In genomic region chr15:97863494-97863881, GRCm38 (mm10) we compare ENCODE assay signal across 8 mouse cellular contexts. TPM values are rescaled to one million over a fixed set of nuclear protein-coding genes. Genes with fewer than 3 reads are reported as not detected.
DNase-seq lines count a peak whose midpoint lies in the region; ATAC-seq and TF ChIP-seq lines count a peak whose summit lies in the region.

No protein-coding gene starts in this region.

- intact Hi-C loops in heart, postnatal 14 days (cut with DNase I) = no loop called here

- peaks cover 13% of the 10 kb centered on the region for H3K9me3 ChIP-seq in heart, embryonic 13.5 days
- peaks cover 3% of the 10 kb centered on the region; the same call in 1 of the 2 replicates for H3K9me3 ChIP-seq in intestine, embryonic 15.5 days

- no peak for DNase-seq in heart, postnatal 14 days
- peak; percentile 42 for DNase-seq in ZHBTc4 (ENCODE audit: low read depth, low spot score)
- DNase-seq in layer of hippocampus, postnatal 10 days (ENCODE audit: low spot score in 2 of 2) = peak; percentile 46 to 56
- no peak for DNase-seq in adrenal gland, adult 8-10 months
- DNase-seq in embryo, embryonic 10.5 days (ENCODE audit: low spot score) = no peak

- TF ChIP-seq CTCF in olfactory bulb, adult 2 months (IDR thresholded peaks at IDR 0.05; ENCODE audit: insufficient read depth, low read depth, low read length) = no peak

- H3K27ac ChIP-seq in heart, embryonic 13.5 days (replicated peaks) = no peak overlapping the region
- H3K27ac ChIP-seq in olfactory bulb, adult 2 months (ENCODE audit: insufficient read depth, low read depth, low read length) = no peak overlapping the region
- H3K27ac ChIP-seq in intestine, embryonic 15.5 days = no peak overlapping the region

- H3K4me2 ChIP-seq in heart, embryonic 13.5 days = peak overlapping the region; percentile 21; the same call in 1 of the 2 replicates
- no peak overlapping the region for H3K4me2 ChIP-seq in intestine, embryonic 15.5 days (replicated peaks)

- no peak for TF ChIP-seq POLR2A in olfactory bulb, adult 2 months (IDR thresholded peaks at IDR 0.05; ENCODE audit: insufficient read depth, low read depth, low read length)

- H3K4me3 ChIP-seq in heart, embryonic 13.5 days = no peak overlapping the region
- peak overlapping the region; percentile 23; the same call in 1 of the 2 replicates for H3K4me3 ChIP-seq in olfactory bulb, adult 2 months (ENCODE audit: insufficient read depth, low read depth, low read length)
- no peak overlapping the region for H3K4me3 ChIP-seq in intestine, embryonic 15.5 days (replicated peaks)

- no peaks in the 10 kb centered on the region for H3K36me3 ChIP-seq in heart, embryonic 13.5 days
- H3K36me3 ChIP-seq in intestine, embryonic 15.5 days = no peaks in the 10 kb centered on the region

- peaks cover 29% of the 10 kb centered on the region for H3K4me1 ChIP-seq in heart, embryonic 13.5 days
- peaks cover 7% of the 10 kb centered on the region for H3K4me1 ChIP-seq in olfactory bulb, adult 2 months (ENCODE audit: control insufficient read depth, insufficient read depth, low read length)
- peaks cover 20% of the 10 kb centered on the region for H3K4me1 ChIP-seq in intestine, embryonic 15.5 days (replicated peaks)

- 0 out of 2 replicates have a peak overlapping the region, but pooled peaks have one; percentile 12 for H3K9ac ChIP-seq in heart, embryonic 13.5 days
- H3K9ac ChIP-seq in intestine, embryonic 15.5 days = no peak overlapping the region

- 60% methylated on average over 18 of the region's 18 CpGs for WGBS in heart, embryonic 13.5 days
- 60% methylated on average over 18 of the region's 18 CpGs for WGBS in olfactory bulb, adult 2 months
- WGBS in intestine, embryonic 15.5 days = 71% methylated on average over 18 of the region's 18 CpGs

- peaks cover 41% of the 10 kb centered on the region for H3K27me3 ChIP-seq in heart, embryonic 13.5 days (replicated peaks)
- H3K27me3 ChIP-seq in intestine, embryonic 15.5 days (replicated peaks) = no peaks in the 10 kb centered on the region

- ATAC-seq in heart, embryonic 13.5 days (ENCODE audit: extremely low read depth, insufficient number of reproducible peaks, low FRiP score, low TSS enrichment) = no peak
- no peak; the same call in 1 of the 2 replicates for ATAC-seq in intestine, embryonic 15.5 days

RNA-seq across cellular contexts. Expression of gene Hdac7, which starts 19.2 kb away (rescaled TPM):
- 23.4 and 23.7 TPM in 2 replicates for polyA plus RNA-seq in heart, embryonic 13.5 days (2015; fragmentation: Nextera tagmentation; extraction: Ambion mirVana)
- total RNA-seq in heart, postnatal 14 days (2021) = 10 to 100 TPM; 45.9 to 52.5 TPM
- total RNA-seq in layer of hippocampus, postnatal 10 days (2021) = 10 to 100 TPM; 29.1 to 32.0 TPM
- 147 TPM in 1 of 2 replicates, not detected in the other for polyA plus RNA-seq in olfactory bulb, adult 2 months (2012; ENCODE audit: insufficient read depth, insufficient read length, low replicate concordance, missing spikeins)
- 100 to 1,000 TPM in 2 of 4 experiments, 10 to 100 TPM in 2; 86.1 to 106 (median 96.2) TPM for total RNA-seq in adrenal gland, adult 8-10 months (2022)
- polyA plus RNA-seq in intestine, embryonic 15.5 days (2015; fragmentation: Nextera tagmentation; extraction: Ambion mirVana) = 18.0 and 20.6 TPM in 2 replicates

RNA-seq across cellular contexts. Expression of gene Vdr, which starts 46.9 kb away (rescaled TPM):
- 1.1 TPM in 2 replicates for polyA plus RNA-seq in heart, embryonic 13.5 days (2015; fragmentation: Nextera tagmentation; extraction: Ambion mirVana)
- 1 to 10 TPM; 1.3 to 1.9 TPM for total RNA-seq in heart, postnatal 14 days (2021)
- under 1 TPM in 1 of 2 experiments, not detected in 1; 0.07 TPM for total RNA-seq in layer of hippocampus, postnatal 10 days (2021)
- not detected in 2 replicates for polyA plus RNA-seq in olfactory bulb, adult 2 months (2012; ENCODE audit: insufficient read depth, insufficient read length, low replicate concordance, missing spikeins)
- total RNA-seq in adrenal gland, adult 8-10 months (2022) = 10 to 100 TPM in 2 of 4 experiments, 1 to 10 TPM in 2; 5.2 to 26.1 (median 16.0) TPM
- polyA plus RNA-seq in intestine, embryonic 15.5 days (2015; fragmentation: Nextera tagmentation; extraction: Ambion mirVana) = 1.5 and 2.2 TPM in 2 replicates

Comparison
In these comparisons a context has a peak if more than half of its experiments do, and no peak if none do; other contexts are left out.
1. DNase-seq: peak in ZHBTc4 (single experiment) and layer of hippocampus, postnatal 10 days (2 of 2); none in heart, postnatal 14 days (0 of 2), adrenal gland, adult 8-10 months (single experiment) and embryo, embryonic 10.5 days (single experiment).